Mouse (Mus musculus): Measurements from ENCODE around the gene Tha1.
A peak's percentile ranks its signal among the peaks of the same experiment; 100 is the strongest.

GRCm38 (mm10) chr11:117824060-117824969 lies 49.0 kb downstream of the Tha1 start:
- TF ChIP-seq POLR2A (IDR thresholded peaks at IDR 0.05; ENCODE audit: low read depth, low read length) (no peak), CTCF (IDR thresholded peaks at IDR 0.05; ENCODE audit: extremely low read depth, insufficient read depth, insufficient read length, insufficient replicate concordance) (peak; percentile 99)
